Mouse (Mus musculus) cerebellum, adult 8-10 months (tissue): Measurements from ENCODE around the gene Klf16.

Source experiments
- DNase-seq: peaks from one replicate; pipeline ENCODE4 v3.0.0; 2022

Klf16 gene

GRCm38 (mm10) chr10:80538180-80538579 is 38.9 kb downstream of the Klf16 start:
- no peak for DNase-seq

- no peak for DNase-seq
These were observed 41.4 kb downstream of the Klf16 start for GRCm38 (mm10) chr10:80535711-80536110.

GRCm38 (mm10) chr10:80535071-80535470 is 42.0 kb downstream of the Klf16 start:
- no peak for DNase-seq

- DNase-seq, result no peak
These were observed 43.4 kb downstream of the Klf16 start for GRCm38 (mm10) chr10:80533704-80534103.

- no peak for DNase-seq
These were observed 44.3 kb downstream of the Klf16 start for GRCm38 (mm10) chr10:80532783-80533182.

GRCm38 (mm10) chr10:80526172-80526571 is 50.9 kb downstream of the Klf16 start:
- DNase-seq, result no peak

- DNase-seq, result no peak
These were observed 53.8 kb downstream of the Klf16 start for GRCm38 (mm10) chr10:80523299-80523698.

GRCm38 (mm10) chr10:80519287-80519686 is 57.8 kb downstream of the Klf16 start:
- DNase-seq, result no peak
